Mouse (Mus musculus): ENCODE data around the gene Gm42906.

DNA sequence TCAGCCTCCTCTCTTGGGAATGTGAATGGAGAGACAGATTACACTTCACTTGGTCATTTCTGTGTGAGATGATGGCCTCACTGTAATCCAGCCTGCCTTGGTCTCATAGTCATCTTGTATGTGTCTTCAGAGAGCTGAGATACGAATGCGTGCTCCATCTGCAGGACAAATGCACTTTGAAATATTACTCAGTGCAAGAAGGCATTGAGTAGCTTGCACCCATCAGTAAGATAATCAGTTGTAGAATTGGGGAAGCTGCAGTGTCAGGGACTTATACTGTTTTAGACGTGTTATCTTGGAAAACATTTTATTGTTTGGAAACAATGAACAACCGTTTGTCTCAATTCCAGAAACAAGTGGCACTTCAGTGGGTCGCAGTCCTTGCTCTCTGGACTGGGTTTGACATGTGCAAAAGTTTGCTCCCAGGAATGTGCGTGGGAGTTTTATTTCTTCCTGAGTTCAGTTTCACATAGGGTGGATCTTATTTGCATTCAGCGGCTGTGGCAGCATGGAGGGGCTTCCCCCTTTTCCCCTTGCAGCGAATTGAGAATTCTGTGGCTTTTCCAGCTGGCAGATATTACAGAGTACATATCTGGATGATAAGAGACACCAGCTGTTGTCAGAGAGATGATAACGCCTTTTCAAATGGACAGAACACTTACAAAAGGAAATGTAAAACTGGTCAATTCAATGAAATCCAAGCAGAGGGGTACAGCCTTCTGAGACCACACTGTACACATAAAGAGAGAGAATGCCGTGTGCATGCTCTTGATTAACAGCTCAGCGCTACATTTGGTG, 15.1 kb downstream of the Gm42906 start:
- peak; percentile 20; the same call in 1 of the 2 replicates for TF ChIP-seq CTCF (IDR thresholded peaks at IDR 0.05)
- TF ChIP-seq EP300 (IDR thresholded peaks at IDR 0.05), result no peak

All from lung, postnatal 0 days (tissue).